Mouse (Mus musculus) olfactory bulb, adult 2 months (tissue): ENCODE data around the gene Ndufb8.

Source experiments
- CTCF ChIP-seq: fragments of 200-500 bp; IDR thresholded peaks from 2 replicates; pipeline ENCODE4 v1.5.1; 2012; ENCODE audit warnings: low read depth, mild to moderate bottlenecking, low read length, moderate library complexity; ENCODE audit not compliant: insufficient read depth
- POLR2A ChIP-seq: fragments of 200-500 bp; IDR thresholded peaks from 2 replicates; pipeline ENCODE4 v1.6.1; 2012; ENCODE audit warnings: mild to moderate bottlenecking, low read depth, low read length, moderate library complexity; ENCODE audit not compliant: insufficient read depth

- no peak for TF ChIP-seq CTCF
- TF ChIP-seq POLR2A, result no peak
Measured at GRCm38 (mm10) chr19:44594180-44594579, 38.9 kb upstream of the Ndufb8 start.
